Mouse (Mus musculus) midbrain, embryonic 12.5 days (tissue): ENCODE measurements around the gene Dennd1b. TPM values are rescaled to one million over a fixed set of nuclear protein-coding genes. Genes with fewer than 3 reads are reported as not detected.

Source experiments
- ATAC-seq: fragments of 200-750 bp; cut with Nextera tagmentation; 2 replicates; pipeline ENCODE4 v1.8.0; 2017; ENCODE audit warnings: low read depth, moderate TSS enrichment, moderate library complexity; ENCODE audit not compliant: low FRiP score
- H3K27ac ChIP-seq: fragments of 300-500 bp; sonication (generic); replicated peaks from 2 replicates; pipeline ENCODE4 v1.5.1; 2016; ENCODE audit warnings: mild to moderate bottlenecking
- H3K27me3 ChIP-seq: fragments of 300-500 bp; sonication (generic); 2 replicates; pipeline ENCODE4 v1.6.1; 2016; ENCODE audit warnings: mild to moderate bottlenecking
- H3K36me3 ChIP-seq: fragments of 300-500 bp; sonication (generic); 2 replicates; pipeline ENCODE4 v1.6.1; 2016
- H3K4me1 ChIP-seq: fragments of 300-500 bp; sonication (generic); 2 replicates; pipeline ENCODE4 v1.6.1; 2016
- H3K4me2 ChIP-seq: fragments of 300-500 bp; sonication (generic); replicated peaks from 2 replicates; pipeline ENCODE4 v1.6.1; 2016; ENCODE audit warnings: mild to moderate bottlenecking, moderate library complexity
- H3K4me3 ChIP-seq: fragments of 300-500 bp; sonication (generic); 2 replicates; pipeline ENCODE4 v1.5.1; 2016; ENCODE audit warnings: mild to moderate bottlenecking
- H3K9ac ChIP-seq: fragments of 300-500 bp; sonication (generic); replicated peaks from 2 replicates; pipeline ENCODE4 v1.6.1; 2016; ENCODE audit warnings: mild to moderate bottlenecking, moderate library complexity
- H3K9me3 ChIP-seq: fragments of 300-500 bp; sonication (generic); 2 replicates; pipeline ENCODE4 v1.6.1; 2016; ENCODE audit warnings: mild to moderate bottlenecking
- WGBS: fragments of 180-500 bp; shearing (Covaris S2); methylation state at CpG from one replicate; pipeline ENCODE4 v1.1.7; 2016; 5-methylcytosine and 5-hydroxymethylcytosine counted together
- polyA plus RNA-seq: library from polyadenylated mRNA; unstranded; fragments of >200 nt; fragmentation: Nextera tagmentation; extraction: Ambion mirVana; gene quantifications from 2 replicates; pipeline ENCODE4 v1.2.1, GENCODE M21; 2016

The Dennd1b gene
- polyA plus RNA-seq, 1 experiment from 2014 or later, result 15.3 TPM

DNA sequence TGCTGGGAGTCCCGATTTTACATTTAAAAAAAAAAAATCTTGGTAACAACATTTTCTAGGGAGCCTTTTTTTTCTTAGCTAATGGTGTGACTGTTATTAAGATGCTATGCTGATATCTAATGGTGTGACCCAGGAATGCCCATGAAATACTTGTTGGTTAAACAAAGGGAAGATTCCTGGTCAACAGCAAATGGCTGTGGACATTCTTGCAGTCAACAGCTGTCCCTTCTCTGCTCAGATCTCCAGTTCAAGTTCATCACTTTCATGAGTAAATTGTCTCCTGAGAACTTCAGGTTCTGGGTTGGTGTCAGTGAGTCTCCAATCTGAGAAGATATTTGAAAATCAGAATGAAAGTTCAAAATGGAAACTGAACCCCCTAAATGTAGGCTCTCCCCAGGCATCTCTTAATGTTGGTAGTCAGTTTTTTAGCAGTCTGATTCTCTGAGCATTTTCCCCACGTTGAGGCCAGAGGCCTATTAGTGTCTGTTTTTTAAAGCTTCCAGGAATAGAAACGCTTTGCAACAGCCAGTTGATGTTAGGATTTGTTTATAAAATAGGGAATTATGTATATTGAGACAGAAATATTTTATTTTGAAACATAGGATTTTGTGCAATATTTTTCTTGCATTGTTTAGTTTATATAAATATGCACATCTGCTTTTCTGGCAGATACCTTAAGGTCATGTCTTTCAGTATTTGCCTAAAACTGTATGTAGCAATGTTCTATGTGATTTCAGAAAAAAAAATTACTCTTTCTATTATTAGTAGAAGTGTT lies 211.0 kb downstream of the Dennd1b start:
- Histone ChIP-seq H3K27ac (no peak overlapping the region), H3K4me1 (no peaks in the 10 kb centered on the region), H3K4me2 (no peak overlapping the region), H3K36me3 (peaks cover 7% of the 10 kb centered on the region; the same call in 1 of the 2 replicates), H3K9me3 (no peaks in the 10 kb centered on the region), H3K9ac (no peak overlapping the region), H3K27me3 (no peaks in the 10 kb centered on the region), H3K4me3 (no peak overlapping the region)
- WGBS, result 90% methylated on average over 3 of the region's 3 CpGs
- ATAC-seq, result no peak

DNA sequence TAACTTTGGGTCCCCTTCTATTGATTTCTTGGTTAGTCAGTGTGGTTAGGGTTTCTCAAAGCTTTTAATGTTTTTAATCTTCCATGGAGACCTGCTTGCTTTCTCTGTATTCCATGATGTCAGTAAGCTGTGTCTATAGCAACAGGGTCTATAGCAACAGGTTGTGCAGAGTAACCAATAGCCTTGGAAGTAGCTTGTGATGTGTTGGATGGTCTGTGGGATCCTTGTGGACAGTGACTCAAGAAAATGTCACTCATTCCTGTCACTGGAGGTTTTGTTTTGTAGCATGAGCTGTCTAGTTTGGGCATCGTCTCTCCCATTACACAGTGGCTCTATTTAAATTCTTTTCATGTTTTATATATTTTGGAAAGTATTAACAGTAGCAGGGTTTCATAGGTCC lies 216.5 kb downstream of the Dennd1b start:
- H3K36me3 ChIP-seq, result no peaks in the 10 kb centered on the region
- H3K9me3 ChIP-seq, result no peaks in the 10 kb centered on the region
- no peak for ATAC-seq
- H3K9ac ChIP-seq, result no peak overlapping the region
- H3K4me1 ChIP-seq, result no peaks in the 10 kb centered on the region
- H3K27me3 ChIP-seq, result no peaks in the 10 kb centered on the region
- no peak overlapping the region for H3K27ac ChIP-seq
- 72% methylated on average over 1 of the region's 1 CpGs for WGBS
- no peak overlapping the region for H3K4me2 ChIP-seq
- no peak overlapping the region for H3K4me3 ChIP-seq

DNA sequence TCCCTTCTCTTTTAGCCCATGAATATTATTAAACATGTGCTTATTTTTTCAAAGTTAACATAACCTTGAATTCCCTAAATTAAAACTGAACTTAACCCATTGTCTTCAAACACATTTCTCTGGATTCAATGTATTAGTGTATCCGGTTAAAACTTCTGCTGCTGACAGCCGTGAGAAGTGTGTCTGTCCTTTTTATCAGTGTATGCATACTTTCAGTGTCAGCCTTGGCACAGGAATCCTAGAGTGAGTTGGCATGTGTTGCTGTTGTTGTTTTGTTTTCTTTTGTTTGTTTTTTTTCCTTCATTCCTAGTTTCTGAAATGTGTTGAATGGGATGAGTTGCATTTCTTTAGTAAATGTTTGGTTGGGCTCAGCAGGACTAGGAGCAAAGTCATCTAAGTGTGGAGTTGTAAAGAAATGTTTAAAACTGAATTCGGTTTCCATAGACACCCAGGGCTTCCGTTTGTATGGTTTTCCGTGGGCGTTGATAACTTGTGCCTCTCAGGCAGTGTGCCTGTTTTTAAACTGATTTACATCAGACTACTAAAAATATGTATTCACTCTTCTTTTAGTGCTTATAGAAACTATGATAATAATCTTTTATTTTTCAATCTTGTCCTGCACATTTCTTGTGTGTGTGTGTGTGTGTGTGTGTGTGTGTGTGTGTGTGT lies 217.4 kb downstream of the Dennd1b start:
- Histone ChIP-seq H3K4me1 (no peaks in the 10 kb centered on the region), H3K4me3 (no peak overlapping the region), H3K27ac (no peak overlapping the region), H3K9ac (no peak overlapping the region), H3K4me2 (no peak overlapping the region), H3K36me3 (no peaks in the 10 kb centered on the region), H3K27me3 (no peaks in the 10 kb centered on the region), H3K9me3 (no peaks in the 10 kb centered on the region)
- ATAC-seq, result no peak
- 76% methylated on average over 6 of the region's 6 CpGs for WGBS

DNA sequence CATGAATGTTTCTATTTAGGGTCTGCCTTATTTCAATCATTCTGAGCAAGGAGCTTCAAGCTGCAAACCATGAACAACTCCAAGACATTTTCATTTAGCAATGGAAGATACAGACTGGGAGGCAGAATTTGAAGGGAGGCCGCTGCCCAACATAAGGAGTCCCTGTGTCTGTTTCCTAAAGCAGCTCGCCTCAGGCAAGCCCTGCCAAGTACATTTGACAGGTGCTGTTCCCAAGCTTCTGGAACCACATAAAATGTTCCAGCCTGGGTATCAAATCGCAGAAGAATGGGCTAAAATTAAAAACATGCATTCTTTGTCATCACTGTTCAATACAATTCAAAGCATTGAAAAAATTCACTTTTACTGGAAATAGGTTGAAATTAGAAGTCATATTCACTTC lies 229.4 kb downstream of the Dennd1b start:
- Histone ChIP-seq H3K4me1 (peaks cover 12% of the 10 kb centered on the region), H3K36me3 (no peaks in the 10 kb centered on the region), H3K4me2 (no peak overlapping the region), H3K9me3 (no peaks in the 10 kb centered on the region), H3K27me3 (no peaks in the 10 kb centered on the region), H3K4me3 (no peak overlapping the region), H3K9ac (no peak overlapping the region), H3K27ac (no peak overlapping the region)
- WGBS, result 82% methylated on average over 3 of the region's 3 CpGs
- no peak for ATAC-seq

DNA sequence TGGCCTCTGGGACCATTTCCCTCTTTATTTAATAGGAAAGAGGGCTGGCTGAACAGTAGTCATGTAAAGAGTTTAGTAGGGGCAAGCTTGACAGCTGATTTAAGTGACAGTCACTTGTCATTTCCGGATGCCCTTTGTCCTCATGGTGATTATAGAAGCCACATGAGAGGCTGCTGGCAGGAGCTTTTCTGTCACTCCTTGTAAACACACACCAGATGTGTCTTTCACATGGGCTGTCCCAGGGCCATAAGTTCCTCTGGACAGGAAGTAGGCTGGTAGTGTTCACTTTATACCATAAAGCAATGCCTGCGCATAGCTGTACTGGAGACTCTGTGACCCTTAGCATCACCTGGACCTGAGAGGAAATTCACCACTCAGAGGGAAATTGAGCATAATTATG lies 230.8 kb downstream of the Dennd1b start:
- WGBS, result 43% methylated on average over 2 of the region's 2 CpGs
- no peak overlapping the region for H3K9ac ChIP-seq
- peaks cover 12% of the 10 kb centered on the region for H3K4me1 ChIP-seq
- H3K27ac ChIP-seq, result no peak overlapping the region
- no peak overlapping the region for H3K4me3 ChIP-seq
- ATAC-seq, result peak; percentile 65; the same call in 1 of the 2 replicates
- H3K4me2 ChIP-seq, result no peak overlapping the region
- H3K9me3 ChIP-seq, result no peaks in the 10 kb centered on the region
- H3K27me3 ChIP-seq, result no peaks in the 10 kb centered on the region
- H3K36me3 ChIP-seq, result no peaks in the 10 kb centered on the region

DNA sequence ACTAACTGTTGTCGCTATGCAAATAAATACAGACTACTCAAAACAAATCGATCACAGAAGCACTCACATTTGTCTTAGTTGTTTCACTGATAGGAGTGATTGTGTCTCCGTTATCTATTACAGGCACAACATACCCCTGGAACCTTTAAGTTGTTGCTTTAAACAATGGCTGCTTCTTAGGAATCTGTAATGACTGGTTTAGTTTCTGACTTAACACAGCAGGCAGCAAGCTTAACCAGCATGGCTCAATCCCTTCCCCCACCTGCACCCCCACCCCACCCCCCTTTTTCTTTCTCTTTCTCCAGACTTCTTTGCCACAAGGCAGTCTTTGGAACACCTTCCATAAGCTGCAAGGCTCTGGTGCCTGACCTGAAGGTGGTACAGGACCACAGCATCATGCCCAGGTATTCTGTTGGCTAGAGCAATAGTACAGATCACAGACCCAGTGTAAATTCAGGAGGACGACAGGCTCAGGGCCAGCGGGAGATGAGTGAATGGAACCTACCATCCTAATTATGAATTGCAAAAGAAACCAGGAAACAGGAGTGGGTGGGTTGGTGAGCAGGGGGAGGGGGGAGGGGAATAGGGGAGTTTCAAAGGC lies 231.3 kb downstream of the Dennd1b start:
- H3K4me1 ChIP-seq, result peaks cover 12% of the 10 kb centered on the region
- no peak overlapping the region for H3K27ac ChIP-seq
- no peaks in the 10 kb centered on the region for H3K9me3 ChIP-seq
- H3K9ac ChIP-seq, result no peak overlapping the region
- H3K27me3 ChIP-seq, result no peaks in the 10 kb centered on the region
- no peak overlapping the region for H3K4me3 ChIP-seq
- H3K4me2 ChIP-seq, result no peak overlapping the region
- peak; percentile 38; the same call in 1 of the 2 replicates for ATAC-seq
- no peaks in the 10 kb centered on the region for H3K36me3 ChIP-seq
- WGBS, result 6% methylated on average over 5 of the region's 5 CpGs

DNA sequence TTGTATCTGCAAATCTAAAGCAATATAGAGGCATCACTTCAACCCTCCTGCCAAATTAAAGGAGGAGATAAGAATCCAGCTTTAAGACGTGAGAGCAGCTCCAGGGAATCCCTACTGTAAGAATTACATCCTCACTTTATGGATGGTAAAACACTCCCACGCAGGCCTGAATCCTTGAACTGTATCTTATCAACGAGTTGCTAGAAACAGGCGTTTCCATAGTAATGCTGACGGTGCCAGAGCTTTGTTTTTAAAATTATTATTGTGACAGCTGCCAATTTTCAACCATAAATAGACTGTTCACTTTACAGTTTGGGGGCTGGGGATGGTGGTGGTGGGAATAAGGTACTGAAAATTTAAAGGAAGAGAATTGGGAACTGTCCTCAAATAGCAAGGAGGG lies 239.8 kb downstream of the Dennd1b start:
- Histone ChIP-seq H3K4me1 (no peaks in the 10 kb centered on the region), H3K4me3 (no peak overlapping the region), H3K9me3 (no peaks in the 10 kb centered on the region), H3K9ac (no peak overlapping the region), H3K27ac (no peak overlapping the region), H3K36me3 (no peaks in the 10 kb centered on the region), H3K4me2 (no peak overlapping the region), H3K27me3 (no peaks in the 10 kb centered on the region)
- ATAC-seq, result no peak
- WGBS, result 76% methylated on average over 5 of the region's 5 CpGs

DNA sequence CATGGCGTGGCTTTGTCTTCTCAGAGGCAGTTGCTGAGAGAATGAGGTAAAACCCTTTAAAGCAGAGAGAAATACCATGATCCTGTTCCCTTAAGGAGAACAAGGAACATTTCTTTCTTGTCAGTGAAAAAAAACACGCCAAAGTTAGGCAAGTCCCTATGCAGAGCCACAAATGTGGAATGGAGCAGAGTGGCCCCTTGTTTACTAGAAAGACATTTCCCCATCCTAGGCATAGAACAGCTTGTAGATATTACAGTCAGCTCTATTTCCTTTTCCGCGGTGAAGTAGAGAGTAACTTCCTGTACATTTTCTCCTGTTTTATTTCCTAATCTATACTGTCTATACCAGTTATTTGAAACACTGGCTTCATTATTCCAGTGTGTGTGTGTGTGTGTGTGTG lies 243.0 kb downstream of the Dennd1b start:
- no peaks in the 10 kb centered on the region for H3K27me3 ChIP-seq
- no peaks in the 10 kb centered on the region for H3K36me3 ChIP-seq
- H3K27ac ChIP-seq, result no peak overlapping the region
- no peak overlapping the region for H3K9ac ChIP-seq
- WGBS, result 84% methylated on average over 4 of the region's 4 CpGs
- no peaks in the 10 kb centered on the region for H3K9me3 ChIP-seq
- H3K4me2 ChIP-seq, result no peak overlapping the region
- H3K4me3 ChIP-seq, result no peak overlapping the region
- peaks cover 15% of the 10 kb centered on the region for H3K4me1 ChIP-seq
- no peak for ATAC-seq

DNA sequence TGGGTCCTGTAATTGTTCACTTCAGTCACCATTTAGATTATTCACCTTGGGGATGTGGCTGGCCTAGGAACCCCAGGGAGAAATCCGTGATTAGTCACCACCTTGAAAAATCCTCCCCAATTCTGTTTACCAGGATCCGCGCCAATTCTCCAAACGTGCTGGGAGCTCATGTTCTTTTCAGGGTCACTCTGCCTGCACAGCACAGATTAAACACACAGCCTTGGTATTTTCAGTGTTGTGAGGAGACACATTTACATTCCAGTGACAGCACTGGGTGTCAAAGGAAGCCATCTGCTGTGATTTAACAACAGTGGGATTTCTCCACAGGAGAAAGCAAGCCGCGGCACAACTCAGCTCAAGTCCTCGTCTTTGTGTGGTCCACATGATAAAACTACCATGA lies 246.6 kb downstream of the Dennd1b start:
- peaks cover 15% of the 10 kb centered on the region for H3K4me1 ChIP-seq
- no peaks in the 10 kb centered on the region for H3K27me3 ChIP-seq
- peak; percentile 67 for ATAC-seq
- H3K4me3 ChIP-seq, result no peak overlapping the region
- 7% methylated on average over 7 of the region's 7 CpGs for WGBS
- H3K9ac ChIP-seq, result no peak overlapping the region
- H3K36me3 ChIP-seq, result no peaks in the 10 kb centered on the region
- H3K4me2 ChIP-seq, result peak overlapping the region; percentile 12
- H3K9me3 ChIP-seq, result no peaks in the 10 kb centered on the region
- H3K27ac ChIP-seq, result peak overlapping the region; percentile 11; the same call in 1 of the 2 replicates

DNA sequence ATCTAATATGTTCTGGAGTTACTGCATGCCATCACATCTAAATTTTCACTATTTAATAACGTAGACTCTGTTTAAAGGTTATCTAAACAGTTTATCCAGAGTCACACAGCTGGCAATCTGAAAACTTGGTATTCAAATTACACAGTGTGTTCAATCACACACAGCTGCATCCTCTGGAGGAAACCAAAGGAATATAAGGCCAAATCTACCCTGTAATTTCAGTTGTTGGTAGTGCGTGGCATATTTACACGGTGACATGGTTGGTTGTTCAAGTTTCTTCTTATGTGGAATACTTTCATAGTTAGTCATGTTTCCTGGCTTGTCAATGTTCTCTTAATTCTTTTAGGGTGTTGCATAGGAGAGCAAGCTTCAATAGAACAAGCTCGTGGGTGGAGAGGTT lies 247.3 kb downstream of the Dennd1b start:
- no peak overlapping the region for H3K4me3 ChIP-seq
- no peak overlapping the region for H3K27ac ChIP-seq
- 70% methylated on average over 4 of the region's 4 CpGs for WGBS
- H3K4me2 ChIP-seq, result no peak overlapping the region
- no peak for ATAC-seq
- no peak overlapping the region for H3K9ac ChIP-seq
- no peaks in the 10 kb centered on the region for H3K27me3 ChIP-seq
- H3K36me3 ChIP-seq, result no peaks in the 10 kb centered on the region
- H3K9me3 ChIP-seq, result no peaks in the 10 kb centered on the region
- peaks cover 15% of the 10 kb centered on the region for H3K4me1 ChIP-seq

DNA sequence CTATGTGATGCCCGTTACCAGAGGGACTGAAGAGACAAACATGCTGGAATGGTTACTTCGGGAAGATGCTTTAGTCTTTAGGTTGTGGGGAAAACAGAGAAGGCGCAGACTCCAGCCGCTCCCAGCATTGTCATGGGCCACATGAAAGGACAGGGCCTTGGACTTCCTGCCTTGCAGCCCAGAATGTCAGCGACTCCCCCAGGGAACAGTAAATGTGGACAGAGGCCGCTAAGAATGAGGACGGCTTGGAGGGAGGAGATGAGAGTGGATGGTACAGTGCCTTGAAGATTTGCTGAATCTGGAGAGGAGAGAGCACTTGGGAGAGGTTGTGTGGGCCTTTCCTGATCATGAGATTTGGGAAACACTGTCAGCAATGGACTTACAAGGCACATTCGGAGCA lies 252.1 kb downstream of the Dennd1b start:
- 70% methylated on average over 8 of the region's 8 CpGs for WGBS
- no peaks in the 10 kb centered on the region for H3K9me3 ChIP-seq
- no peak overlapping the region for H3K27ac ChIP-seq
- H3K27me3 ChIP-seq, result no peaks in the 10 kb centered on the region
- no peaks in the 10 kb centered on the region for H3K36me3 ChIP-seq
- no peak overlapping the region for H3K4me2 ChIP-seq
- no peak overlapping the region for H3K4me3 ChIP-seq
- ATAC-seq, result no peak
- no peak overlapping the region for H3K9ac ChIP-seq
- peaks cover 8% of the 10 kb centered on the region for H3K4me1 ChIP-seq

DNA sequence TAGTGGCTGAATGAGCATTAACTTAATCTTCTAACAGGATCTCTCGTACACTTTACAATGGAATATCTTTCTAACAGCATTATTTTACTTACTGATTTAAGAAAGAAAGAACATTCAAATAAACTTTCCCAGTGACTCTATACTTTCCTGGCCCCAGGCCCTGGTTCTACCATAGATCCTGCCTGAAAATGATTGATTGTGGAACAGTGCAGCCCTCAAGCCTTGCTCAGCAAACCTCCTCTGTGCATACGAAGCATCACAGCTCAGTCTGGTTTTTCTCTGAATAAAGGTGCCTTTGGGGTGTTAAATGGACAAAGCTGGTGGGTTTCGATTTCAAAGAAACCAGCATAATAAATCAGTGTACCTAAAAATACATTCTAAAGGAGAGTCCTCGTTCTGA lies 260.6 kb downstream of the Dennd1b start:
- 79% methylated on average over 4 of the region's 4 CpGs for WGBS
- Histone ChIP-seq H3K27me3 (no peaks in the 10 kb centered on the region), H3K9ac (no peak overlapping the region)

More for the DNA sequence above, 260.6 kb downstream of the Dennd1b start:
- Histone ChIP-seq H3K9me3 (no peaks in the 10 kb centered on the region), H3K4me1 (no peaks in the 10 kb centered on the region), H3K27ac (no peak overlapping the region), H3K36me3 (no peaks in the 10 kb centered on the region), H3K4me3 (no peak overlapping the region), H3K4me2 (no peak overlapping the region)
- no peak for ATAC-seq
